ENCODE assay signal across 26 mouse cellular contexts in the genomic region with DNA sequence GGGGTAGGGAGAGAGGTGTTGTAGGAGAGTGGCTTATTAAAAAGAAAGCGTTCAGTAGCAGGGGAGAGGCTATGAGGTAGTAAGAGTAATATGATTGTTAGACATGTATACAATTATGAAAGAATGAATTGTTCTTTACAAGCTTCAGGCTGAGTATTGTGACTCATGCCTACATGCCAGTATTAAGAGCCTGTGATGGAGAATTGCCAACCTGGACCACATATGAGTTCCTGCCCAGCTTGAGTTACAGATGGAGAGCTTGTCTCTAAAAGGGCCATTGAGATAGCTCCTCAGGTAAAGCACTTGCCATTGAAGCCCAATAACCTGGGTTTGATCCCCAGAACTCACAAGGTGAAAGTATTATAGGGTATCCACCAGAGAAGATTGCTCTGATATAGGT.
"Had no signal": no experiment of that assay in that cellular context is flagged by ENCODE, and none has a peak within 500 bp of the region (broad histone marks: within the 10 kb centered on the region; RNA-seq: fewer than 3 reads in every experiment).

No protein-coding gene starts in this region.

- H3K27ac ChIP-seq: embryonic facial prominence, embryonic 10.5 days; embryonic facial prominence, embryonic 12.5 days; embryonic facial prominence, embryonic 13.5 days; embryonic facial prominence, embryonic 15.5 days; forebrain, embryonic 10.5 days; forebrain, embryonic 12.5 days; forebrain, embryonic 13.5 days; forebrain, embryonic 15.5 days; gastrocnemius, adult 2 months; heart, adult 2 months had no signal

- DNase-seq: cerebellum, adult 9-10 months; cerebellum, adult 9-11 months; cerebellum, postnatal 10 days; cerebellum, postnatal 14 days; cerebellum, postnatal 25 days; cerebellum, postnatal 36 days; embryo, embryonic 11 days; forebrain, postnatal 0 days; gastrocnemius, adult 2 months; gastrocnemius, postnatal 10 days; gastrocnemius, postnatal 14 days; gastrocnemius, postnatal 25 days; gastrocnemius, postnatal 36 days; heart, adult 18-20 months; heart, adult 2 months had no signal

- H3K4me2 ChIP-seq: embryonic facial prominence, embryonic 12.5 days; embryonic facial prominence, embryonic 13.5 days; embryonic facial prominence, embryonic 15.5 days; forebrain, embryonic 12.5 days; forebrain, embryonic 13.5 days; forebrain, embryonic 15.5 days had no signal

- H3K36me3 ChIP-seq: embryonic facial prominence, embryonic 10.5 days; embryonic facial prominence, embryonic 12.5 days; embryonic facial prominence, embryonic 13.5 days; embryonic facial prominence, embryonic 15.5 days; forebrain, embryonic 10.5 days; forebrain, embryonic 12.5 days; forebrain, embryonic 15.5 days had no signal

- H3K9ac ChIP-seq: embryonic facial prominence, embryonic 12.5 days; embryonic facial prominence, embryonic 13.5 days; embryonic facial prominence, embryonic 15.5 days; forebrain, embryonic 12.5 days; forebrain, embryonic 13.5 days; forebrain, embryonic 15.5 days; forebrain, postnatal 0 days had no signal

- H3K4me1 ChIP-seq: embryonic facial prominence, embryonic 10.5 days; embryonic facial prominence, embryonic 12.5 days; embryonic facial prominence, embryonic 13.5 days; embryonic facial prominence, embryonic 15.5 days; forebrain, embryonic 10.5 days; forebrain, embryonic 12.5 days; forebrain, embryonic 13.5 days; forebrain, embryonic 15.5 days had no signal

- H3K4me3 ChIP-seq: embryonic facial prominence, embryonic 10.5 days; embryonic facial prominence, embryonic 12.5 days; embryonic facial prominence, embryonic 13.5 days; embryonic facial prominence, embryonic 15.5 days; erythroblast, embryonic 14.5 days; forebrain, embryonic 10.5 days; forebrain, embryonic 12.5 days; forebrain, embryonic 13.5 days; forebrain, embryonic 15.5 days; gastrocnemius, adult 2 months; heart, adult 2 months had no signal

- H3K9me3 ChIP-seq: embryonic facial prominence, embryonic 12.5 days; embryonic facial prominence, embryonic 13.5 days; embryonic facial prominence, embryonic 15.5 days; forebrain, embryonic 10.5 days; forebrain, embryonic 12.5 days; forebrain, embryonic 13.5 days; forebrain, embryonic 15.5 days had no signal

- ATAC-seq: forebrain, embryonic 13.5 days; forebrain, embryonic 14.5 days; forebrain, embryonic 15.5 days; forebrain, embryonic 16.5 days; forebrain, postnatal 0 days had no signal

- H3K27me3 ChIP-seq: embryonic facial prominence, embryonic 12.5 days; embryonic facial prominence, embryonic 15.5 days had no signal
